Mouse (Mus musculus) forebrain, embryonic 16.5 days (tissue): ENCODE measurements around the gene Ubash3b. TPM values are rescaled to one million over a fixed set of nuclear protein-coding genes. Genes with fewer than 3 reads are reported as not detected.

Experiments
- ATAC-seq: fragments of 200-750 bp; cut with Nextera tagmentation; 2 replicates; pipeline ENCODE4 v1.8.0; 2017; ENCODE audit warnings: mild to moderate bottlenecking, moderate library complexity
- H3K27ac ChIP-seq: fragments of 300-500 bp; sonication (generic); 2 replicates; pipeline ENCODE4 v1.5.1; 2014; ENCODE audit warnings: low read length, control low read depth
- H3K27me3 ChIP-seq: fragments of 300-500 bp; sonication (generic); replicated peaks from 2 replicates; pipeline ENCODE4 v1.6.1; 2014; ENCODE audit warnings: low read length; ENCODE audit not compliant: control insufficient read depth, insufficient read depth
- H3K36me3 ChIP-seq: fragments of 300-500 bp; sonication (generic); 2 replicates; pipeline ENCODE4 v1.6.1; 2014; ENCODE audit not compliant: control insufficient read depth, insufficient read depth
- H3K4me1 ChIP-seq: fragments of 300-500 bp; sonication (generic); replicated peaks from 2 replicates; pipeline ENCODE4 v1.6.1; 2014; ENCODE audit warnings: low read length; ENCODE audit not compliant: control insufficient read depth, insufficient read depth
- H3K4me2 ChIP-seq: fragments of 300-500 bp; sonication (generic); 2 replicates; pipeline ENCODE4 v1.6.1; 2014; ENCODE audit warnings: mild to moderate bottlenecking, low read length, control low read depth
- H3K4me3 ChIP-seq: fragments of 300-500 bp; sonication (generic); replicated peaks from 2 replicates; pipeline ENCODE4 v1.5.1; 2014; ENCODE audit warnings: mild to moderate bottlenecking, low read length, control low read depth
- H3K9ac ChIP-seq: fragments of 300-500 bp; sonication (generic); replicated peaks from 2 replicates; pipeline ENCODE4 v1.6.1; 2014; ENCODE audit warnings: low read depth, low read length, control low read depth
- H3K9me3 ChIP-seq: fragments of 300-500 bp; sonication (generic); 2 replicates; pipeline ENCODE4 v1.6.1; 2016; ENCODE audit warnings: low read length; ENCODE audit not compliant: control insufficient read depth
- WGBS: fragments of 180-500 bp; shearing (Covaris S2); extraction: QIAGEN DNeasy Blood & Tissue Kit; methylation state at CpG from one replicate; pipeline ENCODE4 v1.1.7; 2014; 5-methylcytosine and 5-hydroxymethylcytosine counted together
- polyA plus RNA-seq: library from polyadenylated mRNA; unstranded; fragments of >200 nt; fragmentation: Nextera tagmentation; extraction: Ambion mirVana; gene quantifications from 2 replicates; pipeline ENCODE4 v1.2.1, GENCODE M21; 2015

Gene Ubash3b
- polyA plus RNA-seq, 1 experiment from 2014 or later: 14.7 TPM

- peaks cover 20% of the 10 kb centered on the region for H3K4me1 ChIP-seq
- no peak overlapping the region; the same call in 1 of the 2 replicates for H3K27ac ChIP-seq
- WGBS: 96% methylated on average over 5 of the region's 5 CpGs
These were observed 86.0 kb downstream of the Ubash3b start for GRCm38 (mm10) chr9:41075528-41075927.

DNA sequence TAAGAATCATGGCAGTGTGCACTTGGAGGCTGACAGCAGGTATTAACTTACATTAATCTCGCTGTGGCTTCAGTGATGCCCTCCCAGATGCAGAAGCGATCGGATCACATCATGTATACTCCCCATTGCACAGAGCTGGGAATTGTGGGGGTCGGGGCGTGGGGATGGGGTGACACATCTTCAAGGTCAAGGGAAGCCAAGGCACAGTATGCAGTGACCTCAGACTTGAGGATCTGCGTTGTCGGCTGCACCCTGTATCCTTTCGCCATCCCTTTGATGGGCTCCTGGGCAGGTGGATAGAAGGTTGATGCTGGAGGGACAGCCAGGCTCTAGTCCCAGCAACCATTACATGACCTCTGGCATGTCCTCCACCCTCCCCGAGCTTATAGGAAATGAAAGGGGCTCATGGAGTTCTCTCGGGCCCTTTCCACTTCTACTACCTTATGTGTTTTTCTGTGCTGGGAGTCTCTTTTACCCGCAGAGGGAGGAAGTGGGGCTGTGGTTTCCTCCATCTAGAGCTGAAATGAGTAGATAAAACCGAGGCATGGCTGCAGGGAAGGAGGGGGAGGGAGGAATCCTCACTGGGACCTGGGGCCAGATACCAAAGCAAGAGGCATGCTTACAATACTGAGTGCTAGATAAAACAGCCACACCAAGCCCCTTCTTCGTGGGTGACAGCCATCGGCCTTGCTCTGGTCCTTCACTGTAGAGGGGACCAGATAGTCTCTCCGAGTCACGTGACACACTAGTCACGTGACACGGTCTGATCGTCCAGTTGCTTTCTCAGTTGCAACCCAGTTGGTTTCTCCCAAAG, 88.1 kb downstream of the Ubash3b start:
- Histone ChIP-seq H3K9ac (no peak overlapping the region), H3K4me3 (no peak overlapping the region), H3K9me3 (no peaks in the 10 kb centered on the region), H3K27me3 (no peaks in the 10 kb centered on the region), H3K36me3 (no peaks in the 10 kb centered on the region), H3K4me2 (no peak overlapping the region), H3K27ac (no peak overlapping the region), H3K4me1 (peaks cover 16% of the 10 kb centered on the region)
- 95% methylated on average over 19 of the region's 19 CpGs for WGBS
- ATAC-seq: no peak

More at GRCm38 (mm10) chr9:41075528-41075927, 86.0 kb downstream of the Ubash3b start:
- H3K4me2 ChIP-seq: no peak overlapping the region
- no peak overlapping the region for H3K9ac ChIP-seq
- no peak for ATAC-seq
- no peaks in the 10 kb centered on the region for H3K9me3 ChIP-seq
- H3K27me3 ChIP-seq: no peaks in the 10 kb centered on the region
- no peak overlapping the region for H3K4me3 ChIP-seq
- no peaks in the 10 kb centered on the region for H3K36me3 ChIP-seq

GRCm38 (mm10) chr9:41072786-41073185, 88.7 kb downstream of the Ubash3b start:
- no peaks in the 10 kb centered on the region for H3K27me3 ChIP-seq
- H3K27ac ChIP-seq: no peak overlapping the region
- H3K9ac ChIP-seq: no peak overlapping the region
- no peaks in the 10 kb centered on the region for H3K36me3 ChIP-seq
- H3K4me3 ChIP-seq: no peak overlapping the region
- H3K4me1 ChIP-seq: peaks cover 16% of the 10 kb centered on the region
- 82% methylated on average over 6 of the region's 6 CpGs for WGBS
- no peaks in the 10 kb centered on the region for H3K9me3 ChIP-seq
- no peak overlapping the region for H3K4me2 ChIP-seq
- ATAC-seq: no peak

DNA sequence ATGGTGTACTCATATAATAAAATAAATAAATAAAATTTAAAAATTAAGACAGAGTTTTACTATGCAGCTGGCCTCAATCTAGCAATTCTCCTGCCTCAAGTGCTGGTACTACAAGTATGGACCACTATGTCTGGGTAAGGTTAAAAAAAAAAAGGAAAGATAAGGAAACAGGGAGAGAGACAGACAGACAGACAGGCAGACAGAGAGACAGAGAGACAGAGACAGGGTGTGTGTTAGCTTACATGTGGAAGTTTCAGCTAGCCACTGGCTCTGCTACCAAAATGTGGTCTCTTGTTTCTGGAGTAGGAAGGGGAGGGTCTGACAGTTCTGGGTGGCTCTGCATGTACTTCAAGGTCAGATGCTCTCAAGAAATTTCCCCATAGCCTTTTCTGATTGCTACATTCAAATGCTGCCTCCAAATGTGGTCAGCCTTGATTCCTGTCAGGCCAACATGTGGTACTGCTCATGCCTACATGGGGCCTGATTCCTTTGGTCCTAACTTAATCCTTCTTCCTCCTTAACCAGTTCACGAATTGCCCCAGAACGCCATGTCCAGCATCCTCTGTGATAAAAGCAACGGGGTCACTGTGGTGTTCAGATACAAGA, 89.5 kb downstream of the Ubash3b start:
- 71% methylated on average over 3 of the region's 3 CpGs for WGBS
- Histone ChIP-seq H3K27ac (no peak overlapping the region), H3K4me3 (no peak overlapping the region), H3K9me3 (no peaks in the 10 kb centered on the region), H3K36me3 (no peaks in the 10 kb centered on the region), H3K9ac (no peak overlapping the region), H3K27me3 (no peaks in the 10 kb centered on the region), H3K4me1 (peaks cover 17% of the 10 kb centered on the region), H3K4me2 (no peak overlapping the region)
- ATAC-seq: no peak

DNA sequence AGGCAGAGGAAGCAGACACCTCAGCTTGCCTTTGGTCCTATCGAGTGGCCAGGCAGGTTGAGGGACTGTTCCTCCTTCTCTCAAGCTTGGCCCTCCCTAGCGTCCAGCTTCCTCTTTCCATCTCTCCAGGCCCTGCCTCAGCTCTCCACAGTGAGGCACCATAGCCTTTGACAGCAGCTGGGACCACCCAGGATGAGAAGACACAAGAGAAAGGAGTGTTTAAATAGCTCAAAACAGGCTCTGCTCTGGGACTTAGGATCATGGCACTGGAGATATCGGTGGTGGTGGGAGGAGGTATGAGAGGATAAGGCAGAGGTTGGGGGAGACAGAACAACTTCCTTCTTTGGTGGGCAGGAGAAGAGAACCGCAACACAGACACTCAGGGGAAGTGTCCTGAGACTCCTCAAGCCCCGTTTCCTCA, 90.7 kb downstream of the Ubash3b start:
- Histone ChIP-seq H3K4me2 (no peak overlapping the region), H3K4me3 (no peak overlapping the region), H3K4me1 (peaks cover 8% of the 10 kb centered on the region), H3K27ac (no peak overlapping the region), H3K9ac (no peak overlapping the region), H3K9me3 (no peaks in the 10 kb centered on the region), H3K27me3 (no peaks in the 10 kb centered on the region), H3K36me3 (no peaks in the 10 kb centered on the region)
- no peak for ATAC-seq
- WGBS: 70% methylated on average over 5 of the region's 5 CpGs

GRCm38 (mm10) chr9:41069509-41069908, 92.0 kb downstream of the Ubash3b start:
- no peaks in the 10 kb centered on the region for H3K9me3 ChIP-seq
- no peak for ATAC-seq
- H3K27me3 ChIP-seq: no peaks in the 10 kb centered on the region
- H3K4me2 ChIP-seq: no peak overlapping the region
- H3K27ac ChIP-seq: no peak overlapping the region
- WGBS: 93% methylated on average over 5 of the region's 5 CpGs
- H3K36me3 ChIP-seq: no peaks in the 10 kb centered on the region
- peaks cover 8% of the 10 kb centered on the region for H3K4me1 ChIP-seq
- no peak overlapping the region for H3K9ac ChIP-seq
- no peak overlapping the region for H3K4me3 ChIP-seq

- no peak overlapping the region for H3K4me2 ChIP-seq
- no peaks in the 10 kb centered on the region for H3K27me3 ChIP-seq
- H3K4me1 ChIP-seq: peaks cover 5% of the 10 kb centered on the region; the same call in 1 of the 2 replicates
- ATAC-seq: no peak
- H3K36me3 ChIP-seq: no peaks in the 10 kb centered on the region
- H3K9ac ChIP-seq: no peak overlapping the region
- H3K4me3 ChIP-seq: no peak overlapping the region
- no peaks in the 10 kb centered on the region for H3K9me3 ChIP-seq
- no peak overlapping the region for H3K27ac ChIP-seq
- 39% methylated on average over 5 of the region's 5 CpGs for WGBS
These were observed 100.1 kb downstream of the Ubash3b start for GRCm38 (mm10) chr9:41061446-41061845.

GRCm38 (mm10) chr9:41060617-41061016, 100.9 kb downstream of the Ubash3b start:
- 90% methylated on average over 6 of the region's 6 CpGs for WGBS
- Histone ChIP-seq H3K4me1 (peaks cover 5% of the 10 kb centered on the region; the same call in 1 of the 2 replicates), H3K27me3 (no peaks in the 10 kb centered on the region), H3K27ac (no peak overlapping the region), H3K36me3 (no peaks in the 10 kb centered on the region), H3K9me3 (no peaks in the 10 kb centered on the region), H3K9ac (no peak overlapping the region), H3K4me2 (no peak overlapping the region), H3K4me3 (no peak overlapping the region)
- ATAC-seq: no peak

DNA sequence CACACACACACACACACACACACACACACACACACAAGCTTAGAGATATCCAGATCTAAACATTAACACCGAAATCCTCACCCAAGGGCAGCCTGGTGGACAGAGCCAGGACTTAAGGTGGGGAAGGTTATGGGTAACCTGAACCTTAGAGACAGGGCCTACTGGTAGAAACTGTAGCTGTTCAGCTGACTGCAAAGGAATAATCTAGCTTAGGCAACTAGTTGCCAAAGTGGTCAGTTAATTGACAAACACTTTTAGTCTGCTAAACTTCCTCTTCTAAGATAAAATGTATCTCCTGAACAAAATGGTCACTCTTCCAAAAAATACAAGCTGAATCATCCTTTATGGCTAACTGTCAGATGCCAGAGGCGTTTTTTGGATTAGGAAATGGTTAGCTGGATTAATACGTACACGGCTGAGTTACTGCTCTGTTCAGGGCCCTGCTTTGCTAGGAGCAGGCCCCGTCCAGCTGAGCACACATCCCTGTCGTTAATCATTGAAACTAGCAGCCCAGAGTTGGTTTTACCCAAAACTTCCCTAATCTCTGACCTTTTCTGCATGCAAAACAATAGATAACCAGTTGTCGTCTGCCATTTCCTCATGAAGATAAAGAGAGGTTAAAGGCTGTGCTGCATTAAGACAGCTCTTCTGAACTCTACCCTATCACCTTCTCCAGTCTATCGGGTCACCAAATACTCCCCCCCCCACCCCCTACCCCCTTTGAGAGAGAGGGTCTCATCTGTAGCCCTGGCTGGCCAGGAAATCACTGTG, 102.5 kb downstream of the Ubash3b start:
- H3K4me3 ChIP-seq: no peak overlapping the region
- WGBS: 71% methylated on average over 8 of the region's 8 CpGs
- H3K27ac ChIP-seq: no peak overlapping the region
- H3K36me3 ChIP-seq: no peaks in the 10 kb centered on the region
- no peaks in the 10 kb centered on the region for H3K27me3 ChIP-seq
- peaks cover 5% of the 10 kb centered on the region for H3K4me1 ChIP-seq
- H3K9me3 ChIP-seq: no peaks in the 10 kb centered on the region
- no peak overlapping the region for H3K9ac ChIP-seq
- no peak for ATAC-seq
- H3K4me2 ChIP-seq: no peak overlapping the region
